Mouse (Mus musculus) CH12.LX (cell line): ENCODE measurements around the gene Rbbp6. TPM values are rescaled to one million over a fixed set of nuclear protein-coding genes. Genes with fewer than 3 reads are reported as not detected.

Experiments used
- DNase-seq: peaks from one replicate; pipeline ENCODE4 v3.0.0-alpha.2; 2013; ENCODE audit errors: extremely low read depth
- H3K27ac ChIP-seq: 2 replicates; pipeline ENCODE4 v1.5.1; 2012; ENCODE audit warnings: low read depth, mild to moderate bottlenecking, control low read depth, moderate library complexity; ENCODE audit not compliant: insufficient read depth
- H3K27me3 ChIP-seq: replicated peaks from 2 replicates; pipeline ENCODE3; 2012; ENCODE audit warnings: inconsistent platforms
- H3K36me3 ChIP-seq, 2 experiments: replicated peaks in 1 of 2; 2 replicates each; pipeline versions ENCODE3 to v1.6.1; 2012; ENCODE audit warnings: inconsistent platforms in 1 of 2, low read length in 1 of 2, mild to moderate bottlenecking in 1 of 2, mixed read lengths in 1 of 2, moderate library complexity in 1 of 2; ENCODE audit not compliant: control insufficient read depth in 1 of 2, insufficient read depth in 1 of 2
- H3K4me1 ChIP-seq, 2 experiments: 2 replicates each; pipeline ENCODE4 v1.6.1; 2012; ENCODE audit warnings: inconsistent platforms in 1 of 2, moderate library complexity in 1 of 2; ENCODE audit not compliant: insufficient read depth in 2 of 2, control insufficient read depth in 1 of 2
- H3K4me2 ChIP-seq: 2 replicates; pipeline ENCODE4 v1.6.1; 2012; ENCODE audit warnings: low read depth, mild to moderate bottlenecking, control low read depth; ENCODE audit not compliant: poor library complexity, insufficient read depth, severe bottlenecking
- H3K4me3 ChIP-seq, 3 experiments: fragments of 150-350 bp in 1 of 3; sonication (generic) in 1 of 3; replicated peaks in 1 of 3; 2 replicates each; pipeline versions ENCODE3 to v1.5.1; 2011 to 2012; ENCODE audit warnings: low read depth in 2 of 3, low read length in 2 of 3, mild to moderate bottlenecking in 2 of 3, moderate library complexity in 2 of 3, control low read depth in 1 of 3, improper control_type of control experiment in 1 of 3, inconsistent platforms in 1 of 3, mixed read lengths in 1 of 3; ENCODE audit not compliant: poor library complexity in 1 of 3
- H3K79me2 ChIP-seq: replicated peaks from 2 replicates; pipeline ENCODE4 v1.6.1; 2012; ENCODE audit warnings: mild to moderate bottlenecking, moderate library complexity; ENCODE audit not compliant: control insufficient read depth, poor library complexity, insufficient read depth, severe bottlenecking; ENCODE audit errors: extremely low read depth
- H3K9ac ChIP-seq: 2 replicates; pipeline ENCODE4 v1.6.1; 2012; ENCODE audit warnings: low read depth, mild to moderate bottlenecking, control low read depth, moderate library complexity; ENCODE audit not compliant: insufficient read depth
- H3K9me3 ChIP-seq: replicated peaks from 2 replicates; pipeline ENCODE3; 2012; ENCODE audit warnings: low read length, inconsistent platforms, mixed read lengths
- BHLHE40 ChIP-seq: IDR thresholded peaks from 2 replicates; pipeline ENCODE4 v1.6.1; 2011; ENCODE audit warnings: mild to moderate bottlenecking, low read depth, low read length, improper control_type of control experiment
- CHD2 ChIP-seq: IDR thresholded peaks from 2 replicates; pipeline ENCODE4 v1.6.1; 2011; ENCODE audit warnings: low read length, improper control_type of control experiment
- CTCF ChIP-seq, 2 experiments: IDR thresholded peaks in 1 of 2; conservative IDR thresholded peaks in 1 of 2; 2 replicates each; pipeline ENCODE4 v1.5.1; 2011 to 2012; ENCODE audit warnings: low read depth in 2 of 2, low read length in 2 of 2, improper control_type of control experiment in 1 of 2, inconsistent platforms in 1 of 2, mild to moderate bottlenecking in 1 of 2, moderate library complexity in 1 of 2
- ELF1 ChIP-seq: IDR thresholded peaks from 2 replicates; pipeline ENCODE4 v1.6.1; 2014; ENCODE audit warnings: low read depth, mild to moderate bottlenecking, inconsistent platforms, low read length, improper control_type of control experiment
- EP300 ChIP-seq: IDR thresholded peaks from 2 replicates; pipeline ENCODE4 v1.6.1; 2011; ENCODE audit warnings: low read length, improper control_type of control experiment
- ETS1 ChIP-seq: conservative IDR thresholded peaks from 2 replicates; pipeline ENCODE4 v1.6.1; 2012; ENCODE audit warnings: low read depth, mild to moderate bottlenecking, inconsistent platforms, low read length, improper control_type of control experiment, moderate library complexity
- HCFC1 ChIP-seq: IDR thresholded peaks from 2 replicates; pipeline ENCODE4 v1.6.1; 2012; ENCODE audit warnings: low read depth, mild to moderate bottlenecking, inconsistent platforms, low read length, improper control_type of control experiment
- IRF4 ChIP-seq: IDR thresholded peaks from 2 replicates; pipeline ENCODE4 v1.6.1; 2014; ENCODE audit warnings: low read depth, mild to moderate bottlenecking, inconsistent platforms, low read length, improper control_type of control experiment
- JUN ChIP-seq: IDR thresholded peaks from 2 replicates; pipeline ENCODE4 v1.6.1; 2011; ENCODE audit warnings: low read depth, mild to moderate bottlenecking, low read length, improper control_type of control experiment, moderate library complexity; ENCODE audit not compliant: insufficient read depth
- JUND ChIP-seq: conservative IDR thresholded peaks from 2 replicates; pipeline ENCODE4 v1.6.1; 2011; ENCODE audit warnings: low read depth, low read length, improper control_type of control experiment
- KAT2A ChIP-seq: IDR thresholded peaks from 2 replicates; pipeline ENCODE4 v1.6.1; 2012; ENCODE audit warnings: low read length, improper control_type of control experiment, inconsistent platforms; ENCODE audit not compliant: insufficient replicate concordance
- MAZ ChIP-seq: IDR thresholded peaks from 2 replicates; pipeline ENCODE4 v1.6.1; 2012; ENCODE audit warnings: low read depth, mild to moderate bottlenecking, inconsistent platforms, low read length, improper control_type of control experiment, moderate library complexity
- MEF2A ChIP-seq: IDR thresholded peaks from 2 replicates; pipeline ENCODE4 v1.6.1; 2014; ENCODE audit warnings: low read depth, mild to moderate bottlenecking, inconsistent platforms, low read length, improper control_type of control experiment, borderline replicate concordance
- MYC ChIP-seq: IDR thresholded peaks from 2 replicates; pipeline ENCODE4 v1.6.1; 2011; ENCODE audit warnings: low read depth, mild to moderate bottlenecking, improper control_type of control experiment, low read length
- PAX5 ChIP-seq: IDR thresholded peaks from 2 replicates; pipeline ENCODE4 v1.6.1; 2012; ENCODE audit warnings: low read length, inconsistent platforms, mixed read lengths
- RAD21 ChIP-seq: IDR thresholded peaks from 2 replicates; pipeline ENCODE4 v1.6.1; 2011; ENCODE audit warnings: low read depth, mild to moderate bottlenecking, low read length, improper control_type of control experiment, moderate library complexity
- TCF12 ChIP-seq: IDR thresholded peaks from 2 replicates; pipeline ENCODE4 v1.6.1; 2014; ENCODE audit warnings: low read depth, mild to moderate bottlenecking, inconsistent platforms, low read length, improper control_type of control experiment
- ZC3H11A ChIP-seq: IDR thresholded peaks from 2 replicates; pipeline ENCODE4 v1.6.1; 2012; ENCODE audit warnings: low read depth, mild to moderate bottlenecking, inconsistent platforms, low read length, improper control_type of control experiment
- ZNF384 ChIP-seq: IDR thresholded peaks from 2 replicates; pipeline ENCODE4 v1.6.1; 2012; ENCODE audit warnings: low read depth, low read length, improper control_type of control experiment, inconsistent platforms
- dilution Hi-C: fragments of 300-500 bp; cut with MboI; formaldehyde crosslinking; loops from 2 replicates; pipeline ENCODE4 v1.14.3; 2020; ENCODE audit warnings: low sequenced_read_pairs; ENCODE audit not compliant: extremely low pct_unique_long_range_greater_than_20kb, extremely low pct_ligation_motif_present
- in situ Hi-C: fragments of 300-500 bp; cut with MboI; formaldehyde crosslinking; loops from 3 replicates; pipeline ENCODE4 v1.14.3; 2019; ENCODE audit warnings: low sequenced_read_pairs, low pct_ligation_motif_present, low pct_unique_long_range_greater_than_20kb, mixed read lengths
- polyA plus RNA-seq: library from polyadenylated mRNA; unstranded; fragments of >175 nt; gene quantifications from 2 replicates; pipeline ENCODE4 v1.2.1, GENCODE M21; 2012; ENCODE audit warnings: low read depth; ENCODE audit not compliant: insufficient read length
- total RNA-seq, 2 experiments: library from RNA; depleted of rRNA; stranded (reverse); fragments of 300-350 nt in 1 of 2; fragments of >200 nt in 1 of 2; gene quantifications; 2 replicates each; pipeline ENCODE4 v1.2.3; 2012 to 2014

Rbbp6 gene
- total and polyA plus RNA-seq, 3 experiments, result 17.8 to 93.0 (median 22.9) TPM

- in situ Hi-C loops, result loop anchor here (10.0 to 25.0 kb wide), 2 partner anchors 447 to 734 kb away; partner anchors contain the start of gene Ern2
- H3K27me3 ChIP-seq, result peaks cover 15% of the 10 kb centered on the region
- H3K9ac ChIP-seq, result no peak overlapping the region
- H3K79me2 ChIP-seq, result no peaks in the 10 kb centered on the region
- H3K4me2 ChIP-seq, result no peak overlapping the region
- H3K4me3 ChIP-seq, result no peak overlapping the region
- TF ChIP-seq CTCF (conservative IDR thresholded peaks at IDR 0.05 in 1 of 2, IDR thresholded peaks at IDR 0.05 in 1 of 2; ENCODE audit: low read depth in 2 of 2, low read length in 2 of 2) (peak in 1 of 2 experiments; percentile 38; a peak in 2 of 4 replicates), JUND (no peak)
- dilution Hi-C loops, result no loop called here
- H3K4me1 ChIP-seq, result peaks cover 13 to 24% of the 10 kb centered on the region in 2 experiments
- no peak overlapping the region for H3K27ac ChIP-seq
- H3K9me3 ChIP-seq, result peaks cover 3% of the 10 kb centered on the region
- H3K36me3 ChIP-seq, result no peaks in the 10 kb centered on the region
- DNase-seq, result no peak
These were observed 43.9 kb upstream of the Rbbp6 start for GRCm38 (mm10) chr7:122921537-122921936.

- Histone ChIP-seq H3K36me3 (no peaks in the 10 kb centered on the region), H3K4me2 (peak overlapping the region; percentile 33; the same call in 1 of the 2 replicates), H3K9me3 (peaks cover 3% of the 10 kb centered on the region), H3K27me3 (peaks cover 2% of the 10 kb centered on the region), H3K79me2 (no peaks in the 10 kb centered on the region), H3K4me3 (no peak overlapping the region), H3K9ac (no peak overlapping the region), H3K4me1 (peaks cover 13 to 24% of the 10 kb centered on the region in 2 experiments), H3K27ac (no peak overlapping the region)
- dilution Hi-C loops (no loop called here), in situ Hi-C loops (loop anchor here (10.0 to 25.0 kb wide), 2 partner anchors 449 to 737 kb away; partner anchors contain the start of gene Ern2)
- TF ChIP-seq TCF12 (0 out of 2 replicates have a peak, but pooled peaks have one; percentile 28), ZNF384 (no peak), CHD2 (peak; percentile 92), MEF2A (peak; percentile 49; the same call in 1 of the 2 replicates), KAT2A (no peak), RAD21 (no peak), IRF4 (peak; percentile 91), JUN (peak; percentile 65), BHLHE40 (peak; percentile 32; the same call in 1 of the 2 replicates), JUND (peak; percentile 76), MYC (0 out of 2 replicates have a peak, but pooled peaks have one; percentile 37), ETS1 (peak; percentile 56), PAX5 (no peak), HCFC1 (0 out of 2 replicates have a peak, but pooled peaks have one; percentile 27), EP300 (peak; percentile 86), MAZ (peak; percentile 49; the same call in 1 of the 2 replicates), ELF1 (0 out of 2 replicates have a peak, but pooled peaks have one; percentile 30), ZC3H11A (no peak)
- DNase-seq, result peak; percentile 78
These were observed 41.2 kb upstream of the Rbbp6 start for GRCm38 (mm10) chr7:122924256-122924655.
